In the genomic region with DNA sequence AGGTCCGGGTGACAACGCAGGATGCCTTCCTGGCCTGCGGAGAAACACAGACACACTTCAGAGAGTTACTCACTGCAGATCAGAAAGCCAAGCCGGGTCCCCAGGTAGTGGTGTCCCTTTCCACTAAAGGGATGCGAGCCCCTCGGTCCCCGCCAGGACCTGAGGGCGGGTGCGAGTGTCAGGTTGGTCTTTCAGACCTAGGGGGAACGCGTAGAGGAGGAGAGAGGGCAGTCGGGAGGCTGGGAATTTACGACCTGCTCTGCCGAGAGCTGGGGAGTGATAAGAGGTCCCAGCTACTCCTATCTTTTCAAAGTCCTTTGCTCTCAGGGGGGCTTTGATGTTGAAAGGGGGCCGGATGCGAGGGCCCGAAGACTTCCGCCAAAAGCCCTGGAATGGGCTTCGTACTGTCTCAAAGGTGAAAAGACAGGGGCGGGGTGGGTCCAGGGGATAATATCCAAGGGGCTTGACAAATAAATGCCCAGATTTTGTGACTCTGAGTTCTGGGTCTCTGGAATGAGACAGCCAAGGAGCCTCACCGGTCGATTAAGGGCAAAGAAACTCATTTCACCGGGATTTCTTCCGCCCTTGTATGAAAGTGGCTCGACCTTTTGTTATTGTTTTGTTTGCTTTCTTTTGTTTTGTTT, we compare ENCODE assay signal across 16 mouse cellular contexts. TPM values are rescaled to one million over a fixed set of nuclear protein-coding genes. Genes with fewer than 3 reads are reported as not detected.
DNase-seq lines count a peak whose midpoint lies in the region; ATAC-seq and TF ChIP-seq lines count a peak whose summit lies in the region.
"Had no signal": no experiment of that assay in that cellular context is flagged by ENCODE, and none has a peak within 500 bp of the region (broad histone marks: within the 10 kb centered on the region; RNA-seq: fewer than 3 reads in every experiment).

No protein-coding gene starts in this region.

- peak overlapping the region; percentile 7; the same call in 1 of the 2 replicates for H3K4me3 ChIP-seq in kidney, embryonic 14.5 days (ENCODE audit: low read length)
- H3K4me3 ChIP-seq in CH12.LX (replicated peaks in 1 of 3; ENCODE audit: low read depth in 2 of 3, low read length in 2 of 3, poor library complexity in 1 of 3), result no peak overlapping the region
- H3K4me3 ChIP-seq in hindbrain, postnatal 0 days (ENCODE audit: low read length), result peak overlapping the region; percentile 8; the same call in 1 of the 2 replicates
- H3K4me3 ChIP-seq: erythroblast, embryonic 14.5 days; neural tube, embryonic 13.5 days had no signal

- no peak for ATAC-seq in kidney, embryonic 14.5 days (ENCODE audit: low FRiP score, low TSS enrichment)
- no peak for ATAC-seq in hindbrain, postnatal 0 days

- no peaks in the 10 kb centered on the region for H3K36me3 ChIP-seq in kidney, embryonic 14.5 days (ENCODE audit: control insufficient read depth, insufficient read depth, low read length)
- H3K36me3 ChIP-seq in CH12.LX (replicated peaks in 1 of 2; ENCODE audit: control insufficient read depth in 1 of 2, insufficient read depth in 1 of 2, low read length in 1 of 2), result no peaks in the 10 kb centered on the region
- H3K36me3 ChIP-seq in hindbrain, postnatal 0 days (ENCODE audit: insufficient read depth, low read length), result no peaks in the 10 kb centered on the region
- H3K36me3 ChIP-seq: neural tube, embryonic 13.5 days had no signal

- no peak overlapping the region for H3K27ac ChIP-seq in kidney, embryonic 14.5 days (ENCODE audit: low read depth, low read length)
- peak overlapping the region; percentile 11; the same call in 1 of the 2 replicates for H3K27ac ChIP-seq in CH12.LX (ENCODE audit: insufficient read depth, low read depth)
- no peak overlapping the region for H3K27ac ChIP-seq in hindbrain, postnatal 0 days
- H3K27ac ChIP-seq: neural tube, embryonic 13.5 days had no signal

- TF ChIP-seq CTCF in CH12.LX (conservative IDR thresholded peaks at IDR 0.05 in 1 of 2, IDR thresholded peaks at IDR 0.05 in 1 of 2; ENCODE audit: low read depth in 2 of 2, low read length in 2 of 2), result no peak
- no peak for TF ChIP-seq CTCF in hindbrain, postnatal 0 days (IDR thresholded peaks at IDR 0.05; ENCODE audit: low read depth)

- in situ Hi-C loops in CH12.LX (cut with MboI; ENCODE audit: low pct_ligation_motif_present, low pct_unique_long_range_greater_than_20kb, low sequenced_read_pairs), result loop anchor here (5.0 to 25.0 kb wide), 2 partner anchors 403 to 628 kb away; no protein-coding TSS in a partner anchor

- TF ChIP-seq POLR2A in CH12.LX (IDR thresholded peaks at IDR 0.05; ENCODE audit: low read depth, low read length), result no peak

- H3K27me3 ChIP-seq in kidney, embryonic 14.5 days (ENCODE audit: control insufficient read depth, insufficient read depth, low read length), result peaks cover 84% of the 10 kb centered on the region
- peaks cover 43% of the 10 kb centered on the region for H3K27me3 ChIP-seq in CH12.LX (replicated peaks)
- peaks cover 90% of the 10 kb centered on the region for H3K27me3 ChIP-seq in hindbrain, postnatal 0 days (ENCODE audit: insufficient read depth, low read length)

- H3K79me2 ChIP-seq in CH12.LX (replicated peaks; ENCODE audit: control insufficient read depth, extremely low read depth, insufficient read depth, poor library complexity, severe bottlenecking), result no peaks in the 10 kb centered on the region

- no peak for TF ChIP-seq EP300 in CH12.LX (IDR thresholded peaks at IDR 0.05; ENCODE audit: low read length)

- no peak for TF ChIP-seq RAD21 in CH12.LX (IDR thresholded peaks at IDR 0.05; ENCODE audit: low read depth, low read length)

- H3K4me2 ChIP-seq in kidney, embryonic 14.5 days (replicated peaks; ENCODE audit: low read depth, low read length), result no peak overlapping the region
- H3K4me2 ChIP-seq in CH12.LX (ENCODE audit: insufficient read depth, low read depth, poor library complexity, severe bottlenecking), result no peak overlapping the region
- peak overlapping the region; percentile 22; the same call in 1 of the 2 replicates for H3K4me2 ChIP-seq in hindbrain, postnatal 0 days (ENCODE audit: low read depth, low read length)
- H3K4me2 ChIP-seq: neural tube, embryonic 13.5 days had no signal

- H3K9ac ChIP-seq in kidney, embryonic 14.5 days (ENCODE audit: low read depth, low read length), result no peak overlapping the region
- H3K9ac ChIP-seq in CH12.LX (ENCODE audit: insufficient read depth, low read depth), result no peak overlapping the region
- no peak overlapping the region for H3K9ac ChIP-seq in hindbrain, postnatal 0 days (replicated peaks; ENCODE audit: low read length)
- H3K9ac ChIP-seq: neural tube, embryonic 13.5 days had no signal

- dilution Hi-C loops in CH12.LX (cut with MboI; ENCODE audit: extremely low pct_ligation_motif_present, extremely low pct_unique_long_range_greater_than_20kb, low sequenced_read_pairs), result no loop called here

- H3K9me3 ChIP-seq in kidney, embryonic 14.5 days (ENCODE audit: control insufficient read depth, low read length), result no peaks in the 10 kb centered on the region
- H3K9me3 ChIP-seq in CH12.LX (replicated peaks; ENCODE audit: low read length), result no peaks in the 10 kb centered on the region
- no peaks in the 10 kb centered on the region for H3K9me3 ChIP-seq in hindbrain, postnatal 0 days (ENCODE audit: low read length)
- H3K9me3 ChIP-seq: neural tube, embryonic 13.5 days had no signal

- intact Hi-C loops in heart, postnatal 14 days (cut with DNase I), result loop anchor here (5.0 to 10.0 kb wide), 3 partner anchors 88 to 641 kb away; no protein-coding TSS in a partner anchor

- H3K4me1 ChIP-seq in kidney, embryonic 14.5 days (ENCODE audit: control insufficient read depth, insufficient read depth, low read length), result no peaks in the 10 kb centered on the region
- peaks cover 0 to 3% of the 10 kb centered on the region in 2 experiments; a peak in 1 of 4 replicates for H3K4me1 ChIP-seq in CH12.LX (ENCODE audit: control insufficient read depth in 1 of 2, insufficient read depth in 2 of 2)
- H3K4me1 ChIP-seq in hindbrain, postnatal 0 days (ENCODE audit: insufficient read depth, low read length), result no peaks in the 10 kb centered on the region

- peak; percentile 84 for DNase-seq in heart, adult 11 months
- no peak for DNase-seq in heart, postnatal 14 days
- DNase-seq in kidney, adult 9 months, result no peak
- no peak for DNase-seq in CH12.LX (ENCODE audit: extremely low read depth)
- no peak for DNase-seq in hindbrain, postnatal 0 days (ENCODE audit: low spot score)
- DNase-seq in layer of hippocampus, postnatal 10 days (ENCODE audit: low spot score in 2 of 2), result no peak
- no peak for DNase-seq in spleen, postnatal 10 days (ENCODE audit: low spot score in 2 of 2)
- DNase-seq: layer of hippocampus, adult 9-11 months; lung, adult 2 months had no signal

- under 1% methylated on average over 25 of the region's 25 CpGs for WGBS in kidney, embryonic 14.5 days
- WGBS in hindbrain, postnatal 0 days, result 1% methylated on average over 25 of the region's 25 CpGs

TF ChIP-seq in CH12.LX, 34 proteins besides CTCF, POLR2A, EP300 and RAD21 (continues in another document):
- TF ChIP-seq SMC3 (IDR thresholded peaks at IDR 0.05; ENCODE audit: low read depth, low read length) (no peak), HCFC1 (IDR thresholded peaks at IDR 0.05; ENCODE audit: low read depth, low read length) (no peak), E2F4 (IDR thresholded peaks at IDR 0.05; ENCODE audit: insufficient replicate concordance, low read depth, low read length) (no peak), MAX (IDR thresholded peaks at IDR 0.05; ENCODE audit: low read length) (no peak), PAX5 (IDR thresholded peaks at IDR 0.05; ENCODE audit: low read length) (no peak), MXI1 (IDR thresholded peaks at IDR 0.05; ENCODE audit: low read depth, low read length) (no peak), NELFE (IDR thresholded peaks at IDR 0.05; ENCODE audit: low read depth, low read length) (no peak), MAZ (IDR thresholded peaks at IDR 0.05; ENCODE audit: low read depth, low read length) (no peak), CHD2 (IDR thresholded peaks at IDR 0.05; ENCODE audit: low read length) (no peak), JUN (IDR thresholded peaks at IDR 0.05; ENCODE audit: insufficient read depth, low read depth, low read length) (no peak), BHLHE40 (IDR thresholded peaks at IDR 0.05; ENCODE audit: low read depth, low read length) (no peak), TBP (conservative IDR thresholded peaks at IDR 0.05; ENCODE audit: low read depth, low read length) (no peak), USF2 (conservative IDR thresholded peaks at IDR 0.05; ENCODE audit: low read depth, low read length) (no peak), KAT2A (IDR thresholded peaks at IDR 0.05; ENCODE audit: insufficient replicate concordance, low read length) (no peak), ZMIZ1 (IDR thresholded peaks at IDR 0.05; ENCODE audit: low read depth, low read length) (no peak), MAFK (IDR thresholded peaks at IDR 0.05; ENCODE audit: insufficient replicate concordance, low read length) (no peak)

RNA-seq across cellular contexts. Expression of gene Urad, which starts 6.7 kb away (rescaled TPM):
- total RNA-seq in heart, postnatal 14 days (2021), result not detected
- not detected in 2 replicates for polyA plus RNA-seq in kidney, embryonic 14.5 days (2014; fragmentation: Nextera tagmentation; extraction: Ambion mirVana)
- not detected in 2 replicates for total RNA-seq in CH12.LX (2012; rRNA removed)
- not detected in 2 replicates for total RNA-seq in CH12.LX (2014; rRNA removed)
- not detected in 2 replicates for polyA plus RNA-seq in CH12.LX (2012; ENCODE audit: insufficient read length, low read depth)
- total RNA-seq in hindbrain, postnatal 0 days (2014; rRNA removed), result not detected in 2 replicates
- not detected in 2 replicates for polyA plus RNA-seq in hindbrain, postnatal 0 days (2015; fragmentation: Nextera tagmentation; extraction: Ambion mirVana)
- not detected for total RNA-seq in layer of hippocampus, postnatal 10 days (2021)
- total RNA-seq: megakaryocyte-erythroid progenitor cell, adult 5-6 weeks had no signal
- polyA plus RNA-seq: C2C12; erythroblast, embryonic 14.5 days; limb, embryonic 11.5 days; lung, adult 2 months; neural tube, embryonic 13.5 days; thymus, postnatal 0 days had no signal

RNA-seq across cellular contexts. Expression of gene Cdx2, which starts 8.5 kb away (rescaled TPM):
- not detected for total RNA-seq in heart, postnatal 14 days (2021)
- polyA plus RNA-seq in kidney, embryonic 14.5 days (2014; fragmentation: Nextera tagmentation; extraction: Ambion mirVana), result not detected in 2 replicates
- not detected in 2 replicates for total RNA-seq in CH12.LX (2012; rRNA removed)
- not detected in 2 replicates for total RNA-seq in CH12.LX (2014; rRNA removed)
- polyA plus RNA-seq in CH12.LX (2012; ENCODE audit: insufficient read length, low read depth), result not detected in 2 replicates
- total RNA-seq in hindbrain, postnatal 0 days (2014; rRNA removed), result not detected in 2 replicates
- polyA plus RNA-seq in hindbrain, postnatal 0 days (2015; fragmentation: Nextera tagmentation; extraction: Ambion mirVana), result not detected in 2 replicates
- not detected for total RNA-seq in layer of hippocampus, postnatal 10 days (2021)
- total RNA-seq: megakaryocyte-erythroid progenitor cell, adult 5-6 weeks had no signal
- polyA plus RNA-seq: C2C12; limb, embryonic 11.5 days; lung, adult 2 months; neural tube, embryonic 13.5 days had no signal

RNA-seq across cellular contexts. Expression of gene Pdx1, which starts 45.8 kb away (rescaled TPM):
- not detected for total RNA-seq in heart, postnatal 14 days (2021)
- 0.19 TPM in 1 of 2 replicates, not detected in the other for polyA plus RNA-seq in kidney, embryonic 14.5 days (2014; fragmentation: Nextera tagmentation; extraction: Ambion mirVana)
- not detected in 2 replicates for total RNA-seq in CH12.LX (2012; rRNA removed)
- not detected in 2 replicates for total RNA-seq in CH12.LX (2014; rRNA removed)
- not detected in 2 replicates for polyA plus RNA-seq in CH12.LX (2012; ENCODE audit: insufficient read length, low read depth)
- not detected in 2 replicates for total RNA-seq in hindbrain, postnatal 0 days (2014; rRNA removed)
- polyA plus RNA-seq in hindbrain, postnatal 0 days (2015; fragmentation: Nextera tagmentation; extraction: Ambion mirVana), result not detected in 2 replicates
- total RNA-seq in layer of hippocampus, postnatal 10 days (2021), result not detected
- total RNA-seq: megakaryocyte-erythroid progenitor cell, adult 5-6 weeks had no signal
- polyA plus RNA-seq: C2C12; erythroblast, embryonic 14.5 days; limb, embryonic 11.5 days; lung, adult 2 months; neural tube, embryonic 13.5 days; thymus, postnatal 0 days had no signal

Comparison
In these comparisons a context has a peak if more than half of its experiments do, and no peak if none do; other contexts are left out.
1. H3K4me3 ChIP-seq: peak in kidney, embryonic 14.5 days (single experiment) and hindbrain, postnatal 0 days (single experiment); none in CH12.LX (0 of 3).